Mouse (Mus musculus): ENCODE measurements at regions not wholly inside any gene's neighbourhood (a gene's known extent, or its start where the extent isn't known, plus 50 kb on each side); places are given as distances from the start of the nearest gene placed in this dataset.
A peak's percentile ranks its signal among the peaks of the same experiment; 100 is the strongest.

DNA sequence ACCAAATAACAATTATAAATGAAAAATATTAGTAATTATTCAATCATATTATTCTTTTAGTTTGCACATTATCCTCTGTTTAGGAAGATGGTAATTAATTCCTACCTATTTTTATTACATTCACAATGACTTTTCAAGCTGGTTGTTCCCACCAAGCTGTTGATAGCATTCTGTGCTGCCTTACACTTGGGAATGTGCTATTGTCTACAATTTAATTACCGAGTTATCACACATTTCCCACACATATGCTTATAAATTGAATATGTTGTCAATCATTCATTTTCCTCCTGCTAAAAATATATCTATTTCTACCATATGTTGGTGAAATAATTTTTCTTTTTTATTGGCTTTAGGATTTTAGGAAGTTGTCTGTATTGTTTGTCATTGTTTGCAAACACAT lies 306.2 kb upstream of the Klhl1 start:
- DNase-seq (ENCODE audit: low spot score) (no peak), ATAC-seq (ENCODE audit: insufficient number of reproducible peaks, low FRiP score, low TSS enrichment, low read depth) (no peak)
- Histone ChIP-seq H3K4me3 (ENCODE audit: low read depth, low read length) (no peak overlapping the region), H3K4me2 (ENCODE audit: low read depth, severe bottlenecking) (no peak overlapping the region), H3K27me3 (ENCODE audit: control insufficient read depth, insufficient read depth, low read length) (no peaks in the 10 kb centered on the region), H3K36me3 (ENCODE audit: control insufficient read depth, insufficient read depth, low read length) (no peaks in the 10 kb centered on the region), H3K9ac (ENCODE audit: low read length) (no peak overlapping the region), H3K27ac (replicated peaks; ENCODE audit: low read depth, low read length) (no peak overlapping the region), H3K9me3 (ENCODE audit: control insufficient read depth, low read length) (no peaks in the 10 kb centered on the region), H3K4me1 (ENCODE audit: control insufficient read depth, insufficient read depth, low read length) (no peaks in the 10 kb centered on the region)
- 87% methylated on average over 1 of the region's 1 CpGs for WGBS

GRCm38 (mm10) chr14:96815665-96816064 lies 296.8 kb upstream of the Klhl1 start:
- no peak overlapping the region for H3K27ac ChIP-seq (replicated peaks; ENCODE audit: low read depth, low read length)
- whole genome bisulfite sequencing = 90% methylated on average over 2 of the region's 2 CpGs
- no peaks in the 10 kb centered on the region for H3K4me1 ChIP-seq (ENCODE audit: control insufficient read depth, insufficient read depth, low read length)
- no peaks in the 10 kb centered on the region for H3K36me3 ChIP-seq (ENCODE audit: control insufficient read depth, insufficient read depth, low read length)
- no peaks in the 10 kb centered on the region for H3K27me3 ChIP-seq (ENCODE audit: control insufficient read depth, insufficient read depth, low read length)
- no peak overlapping the region for H3K4me3 ChIP-seq (ENCODE audit: low read depth, low read length)
- DNase-seq (ENCODE audit: low spot score) = no peak
- no peak for ATAC-seq (ENCODE audit: insufficient number of reproducible peaks, low FRiP score, low TSS enrichment, low read depth)
- no peak overlapping the region for H3K4me2 ChIP-seq (ENCODE audit: low read depth, severe bottlenecking)
- no peak overlapping the region for H3K9ac ChIP-seq (ENCODE audit: low read length)
- no peaks in the 10 kb centered on the region for H3K9me3 ChIP-seq (ENCODE audit: control insufficient read depth, low read length)

- H3K4me2 ChIP-seq (ENCODE audit: low read depth, severe bottlenecking) = no peak overlapping the region
- H3K27me3 ChIP-seq (ENCODE audit: control insufficient read depth, insufficient read depth, low read length) = no peaks in the 10 kb centered on the region
- H3K4me1 ChIP-seq (ENCODE audit: control insufficient read depth, insufficient read depth, low read length) = no peaks in the 10 kb centered on the region
- 82% methylated on average over 1 of the region's 1 CpGs for WGBS
- ATAC-seq (ENCODE audit: insufficient number of reproducible peaks, low FRiP score, low TSS enrichment, low read depth) = no peak
- H3K27ac ChIP-seq (replicated peaks; ENCODE audit: low read depth, low read length) = no peak overlapping the region
- no peaks in the 10 kb centered on the region for H3K36me3 ChIP-seq (ENCODE audit: control insufficient read depth, insufficient read depth, low read length)
- no peak overlapping the region for H3K9ac ChIP-seq (ENCODE audit: low read length)
- no peak overlapping the region for H3K4me3 ChIP-seq (ENCODE audit: low read depth, low read length)
- H3K9me3 ChIP-seq (ENCODE audit: control insufficient read depth, low read length) = no peaks in the 10 kb centered on the region
- DNase-seq (ENCODE audit: low spot score) = no peak
These were observed 286.4 kb upstream of the Klhl1 start for GRCm38 (mm10) chr14:96805284-96805683.

GRCm38 (mm10) chr14:96794806-96795205 lies 275.9 kb upstream of the Klhl1 start:
- DNase-seq (ENCODE audit: low spot score) (no peak), ATAC-seq (ENCODE audit: insufficient number of reproducible peaks, low FRiP score, low TSS enrichment, low read depth) (no peak)
- Histone ChIP-seq H3K4me2 (ENCODE audit: low read depth, severe bottlenecking) (no peak overlapping the region), H3K9ac (ENCODE audit: low read length) (no peak overlapping the region), H3K4me1 (ENCODE audit: control insufficient read depth, insufficient read depth, low read length) (no peaks in the 10 kb centered on the region), H3K9me3 (ENCODE audit: control insufficient read depth, low read length) (no peaks in the 10 kb centered on the region), H3K27me3 (ENCODE audit: control insufficient read depth, insufficient read depth, low read length) (no peaks in the 10 kb centered on the region), H3K27ac (replicated peaks; ENCODE audit: low read depth, low read length) (no peak overlapping the region), H3K36me3 (ENCODE audit: control insufficient read depth, insufficient read depth, low read length) (no peaks in the 10 kb centered on the region), H3K4me3 (ENCODE audit: low read depth, low read length) (no peak overlapping the region)
- WGBS = 86% methylated on average over 1 of the region's 1 CpGs

- H3K27ac ChIP-seq (replicated peaks; ENCODE audit: low read depth, low read length) = no peak overlapping the region
- no peak overlapping the region for H3K4me2 ChIP-seq (ENCODE audit: low read depth, severe bottlenecking)
- H3K27me3 ChIP-seq (ENCODE audit: control insufficient read depth, insufficient read depth, low read length) = no peaks in the 10 kb centered on the region
- WGBS = 94% methylated on average over 3 of the region's 3 CpGs
- DNase-seq (ENCODE audit: low spot score) = no peak
- H3K9ac ChIP-seq (ENCODE audit: low read length) = no peak overlapping the region
- H3K4me3 ChIP-seq (ENCODE audit: low read depth, low read length) = no peak overlapping the region
- ATAC-seq (ENCODE audit: insufficient number of reproducible peaks, low FRiP score, low TSS enrichment, low read depth) = no peak
- H3K9me3 ChIP-seq (ENCODE audit: control insufficient read depth, low read length) = no peaks in the 10 kb centered on the region
- H3K36me3 ChIP-seq (ENCODE audit: control insufficient read depth, insufficient read depth, low read length) = no peaks in the 10 kb centered on the region
- H3K4me1 ChIP-seq (ENCODE audit: control insufficient read depth, insufficient read depth, low read length) = no peaks in the 10 kb centered on the region
These were observed 269.0 kb upstream of the Klhl1 start for GRCm38 (mm10) chr14:96787917-96788316.

- no peaks in the 10 kb centered on the region for H3K9me3 ChIP-seq (ENCODE audit: control insufficient read depth, low read length)
- H3K27me3 ChIP-seq (ENCODE audit: control insufficient read depth, insufficient read depth, low read length) = no peaks in the 10 kb centered on the region
- no peak overlapping the region for H3K4me2 ChIP-seq (ENCODE audit: low read depth, severe bottlenecking)
- ATAC-seq (ENCODE audit: insufficient number of reproducible peaks, low FRiP score, low TSS enrichment, low read depth) (no peak), DNase-seq (ENCODE audit: low spot score) (no peak)
- no peaks in the 10 kb centered on the region for H3K36me3 ChIP-seq (ENCODE audit: control insufficient read depth, insufficient read depth, low read length)
- no peak overlapping the region for H3K4me3 ChIP-seq (ENCODE audit: low read depth, low read length)
- no peak overlapping the region for H3K9ac ChIP-seq (ENCODE audit: low read length)
- H3K27ac ChIP-seq (replicated peaks; ENCODE audit: low read depth, low read length) = no peak overlapping the region
- 35% methylated on average over 1 of the region's 1 CpGs for WGBS
- no peaks in the 10 kb centered on the region for H3K4me1 ChIP-seq (ENCODE audit: control insufficient read depth, insufficient read depth, low read length)
These were observed 268.4 kb upstream of the Klhl1 start for GRCm38 (mm10) chr14:96787286-96787685.

GRCm38 (mm10) chr14:96775801-96776200 lies 256.9 kb upstream of the Klhl1 start:
- ATAC-seq (ENCODE audit: insufficient number of reproducible peaks, low FRiP score, low TSS enrichment, low read depth) (no peak), DNase-seq (ENCODE audit: low spot score) (no peak)
- Histone ChIP-seq H3K4me2 (ENCODE audit: low read depth, severe bottlenecking) (no peak overlapping the region), H3K4me1 (ENCODE audit: control insufficient read depth, insufficient read depth, low read length) (no peaks in the 10 kb centered on the region), H3K9me3 (ENCODE audit: control insufficient read depth, low read length) (no peaks in the 10 kb centered on the region), H3K9ac (ENCODE audit: low read length) (no peak overlapping the region), H3K27me3 (ENCODE audit: control insufficient read depth, insufficient read depth, low read length) (no peaks in the 10 kb centered on the region), H3K36me3 (ENCODE audit: control insufficient read depth, insufficient read depth, low read length) (no peaks in the 10 kb centered on the region), H3K4me3 (ENCODE audit: low read depth, low read length) (no peak overlapping the region), H3K27ac (replicated peaks; ENCODE audit: low read depth, low read length) (no peak overlapping the region)
- 76% methylated on average over 1 of the region's 1 CpGs for WGBS

GRCm38 (mm10) chr14:96760591-96760990 lies 241.7 kb upstream of the Klhl1 start:
- ATAC-seq (ENCODE audit: insufficient number of reproducible peaks, low FRiP score, low TSS enrichment, low read depth) (no peak), DNase-seq (ENCODE audit: low spot score) (peak; percentile 15)
- H3K36me3 ChIP-seq (ENCODE audit: control insufficient read depth, insufficient read depth, low read length) = no peaks in the 10 kb centered on the region
- H3K4me2 ChIP-seq (ENCODE audit: low read depth, severe bottlenecking) = no peak overlapping the region
- no peaks in the 10 kb centered on the region for H3K4me1 ChIP-seq (ENCODE audit: control insufficient read depth, insufficient read depth, low read length)
- H3K9ac ChIP-seq (ENCODE audit: low read length) = no peak overlapping the region
- 94% methylated on average over 8 of the region's 8 CpGs for WGBS
- H3K9me3 ChIP-seq (ENCODE audit: control insufficient read depth, low read length) = no peaks in the 10 kb centered on the region
- H3K27me3 ChIP-seq (ENCODE audit: control insufficient read depth, insufficient read depth, low read length) = no peaks in the 10 kb centered on the region
- H3K4me3 ChIP-seq (ENCODE audit: low read depth, low read length) = no peak overlapping the region
- no peak overlapping the region for H3K27ac ChIP-seq (replicated peaks; ENCODE audit: low read depth, low read length)

- Histone ChIP-seq H3K9ac (ENCODE audit: low read length) (no peak overlapping the region), H3K4me1 (ENCODE audit: control insufficient read depth, insufficient read depth, low read length) (no peaks in the 10 kb centered on the region), H3K4me3 (ENCODE audit: low read depth, low read length) (no peak overlapping the region), H3K4me2 (ENCODE audit: low read depth, severe bottlenecking) (no peak overlapping the region), H3K27me3 (ENCODE audit: control insufficient read depth, insufficient read depth, low read length) (no peaks in the 10 kb centered on the region), H3K27ac (replicated peaks; ENCODE audit: low read depth, low read length) (no peak overlapping the region), H3K9me3 (ENCODE audit: control insufficient read depth, low read length) (no peaks in the 10 kb centered on the region), H3K36me3 (ENCODE audit: control insufficient read depth, insufficient read depth, low read length) (no peaks in the 10 kb centered on the region)
- no peak for DNase-seq (ENCODE audit: low spot score)
- no peak for ATAC-seq (ENCODE audit: insufficient number of reproducible peaks, low FRiP score, low TSS enrichment, low read depth)
- WGBS = 86% methylated on average over 4 of the region's 4 CpGs
These were observed 214.3 kb upstream of the Klhl1 start for GRCm38 (mm10) chr14:96733211-96733610.

Measured in limb, embryonic 11.5 days (tissue).